Mouse (Mus musculus) embryonic facial prominence, embryonic 14.5 days (tissue): Measurements from ENCODE around the gene Aldh3a2. TPM values are rescaled to one million over a fixed set of nuclear protein-coding genes. Genes with fewer than 3 reads are reported as not detected.
"Not testable (repeated sequence)": the region's sequence is repeated elsewhere in the genome, so short reads cannot be mapped to it uniquely, and the experiment has no call there.

ENCODE experiments used
- ATAC-seq: fragments of 200-750 bp; cut with Nextera tagmentation; 2 replicates; pipeline ENCODE4 v1.8.0; 2017; ENCODE audit warnings: low read depth, moderate number of reproducible peaks, moderate TSS enrichment
- DNase-seq: peaks from one replicate; pipeline ENCODE4 v3.0.0-alpha.2; 2015; ENCODE audit warnings: low spot score
- H3K27ac ChIP-seq: fragments of 300-500 bp; sonication (generic); replicated peaks from 2 replicates; pipeline ENCODE4 v1.5.1; 2014; ENCODE audit warnings: low read depth, mild to moderate bottlenecking, low read length, moderate library complexity
- H3K27me3 ChIP-seq: fragments of 300-500 bp; sonication (generic); replicated peaks from 2 replicates; pipeline ENCODE4 v1.6.1; 2014; ENCODE audit warnings: low read length; ENCODE audit not compliant: control insufficient read depth, insufficient read depth
- H3K36me3 ChIP-seq: fragments of 300-500 bp; sonication (generic); 2 replicates; pipeline ENCODE4 v1.6.1; 2014; ENCODE audit warnings: low read length, mixed read lengths; ENCODE audit not compliant: control insufficient read depth, insufficient read depth
- H3K4me1 ChIP-seq: fragments of 300-500 bp; sonication (generic); 2 replicates; pipeline ENCODE4 v1.6.1; 2014; ENCODE audit warnings: antibody characterized with exemption, low read length; ENCODE audit not compliant: control insufficient read depth, insufficient read depth
- H3K4me2 ChIP-seq: fragments of 300-500 bp; sonication (generic); 2 replicates; pipeline ENCODE4 v1.6.1; 2014; ENCODE audit warnings: low read depth, mild to moderate bottlenecking, low read length, moderate library complexity, mixed read lengths
- H3K4me3 ChIP-seq: fragments of 300-500 bp; sonication (generic); 2 replicates; pipeline ENCODE4 v1.5.1; 2014; ENCODE audit warnings: low read depth, mild to moderate bottlenecking, low read length
- H3K9ac ChIP-seq: fragments of 300-500 bp; sonication (generic); 2 replicates; pipeline ENCODE4 v1.6.1; 2014; ENCODE audit warnings: low read depth, mild to moderate bottlenecking, low read length, moderate library complexity, mixed read lengths
- H3K9me3 ChIP-seq: fragments of 300-500 bp; sonication (generic); 2 replicates; pipeline ENCODE4 v1.6.1; 2016; ENCODE audit warnings: low read length; ENCODE audit not compliant: control insufficient read depth
- WGBS: fragments of 180-500 bp; shearing (Covaris S2); extraction: QIAGEN DNeasy Blood & Tissue Kit; methylation state at CpG from one replicate; pipeline ENCODE4 v1.1.7; 2014; 5-methylcytosine and 5-hydroxymethylcytosine counted together
- polyA plus RNA-seq: library from polyadenylated mRNA; unstranded; fragments of >200 nt; fragmentation: Nextera tagmentation; extraction: Ambion mirVana; gene quantifications from 2 replicates; pipeline ENCODE4 v1.2.1, GENCODE M21; 2014

The Aldh3a2 gene
- 36.4 and 37.4 TPM in 2 replicates for polyA plus RNA-seq

- WGBS: 0% methylated on average over 49 of the region's 58 CpGs
- DNase-seq: peak; percentile 98
- peak; percentile 99 for ATAC-seq
These were observed at the start of gene Aldh3a2 for GRCm38 (mm10) chr11:61266551-61267533. Gene Aldh3a2 (minus strand): TSS chr11:61267464.

GRCm38 (mm10) chr11:61316864-61317263 lies 49.6 kb upstream of the Aldh3a2 start:
- Histone ChIP-seq H3K27ac (no peak overlapping the region), H3K4me3 (no peak overlapping the region), H3K4me2 (no peak overlapping the region), H3K27me3 (no peaks in the 10 kb centered on the region), H3K9me3 (no peaks in the 10 kb centered on the region), H3K4me1 (peaks cover 5% of the 10 kb centered on the region; the same call in 1 of the 2 replicates), H3K36me3 (no peaks in the 10 kb centered on the region), H3K9ac (no peak overlapping the region)
- DNase-seq (no peak), ATAC-seq (no peak)
- WGBS: 70% methylated on average over 2 of the region's 2 CpGs

More at GRCm38 (mm10) chr11:61266551-61267533, at the start of gene Aldh3a2:
- Histone ChIP-seq H3K27me3 (no peaks in the 10 kb centered on the region), H3K27ac (peak within 1 kb of the TSS; percentile 96), H3K4me2 (peak within 1 kb of the TSS; percentile 75), H3K9me3 (no peaks in the 10 kb centered on the region), H3K36me3 (peaks cover 24% of the 10 kb centered on the region), H3K9ac (peak within 1 kb of the TSS; percentile 90), H3K4me3 (peak within 1 kb of the TSS; percentile 74), H3K4me1 (peaks cover 7% of the 10 kb centered on the region; the same call in 1 of the 2 replicates)

DNA sequence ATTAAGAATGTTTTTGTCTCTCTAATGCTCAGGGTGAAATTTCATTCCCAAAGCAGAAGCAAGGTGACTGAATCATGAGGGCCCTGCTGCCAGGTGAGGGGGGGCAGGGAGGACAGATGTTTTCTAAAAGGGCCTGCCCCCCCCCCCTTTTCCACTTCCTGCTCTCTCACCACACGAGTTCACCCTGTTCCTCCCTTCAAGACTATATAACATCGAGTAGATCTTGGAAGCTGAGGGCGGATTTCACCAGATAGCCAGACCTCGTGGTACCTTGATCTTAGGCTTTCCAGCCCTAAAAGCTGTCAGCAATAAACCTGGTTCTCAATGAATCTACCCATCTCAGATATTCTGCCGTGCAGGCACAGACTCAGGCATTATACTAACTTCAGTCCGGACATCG lies 43.1 kb upstream of the Aldh3a2 start:
- Histone ChIP-seq H3K27ac (no peak overlapping the region), H3K27me3 (no peaks in the 10 kb centered on the region), H3K9me3 (0 out of 2 replicates have a peak, but pooled peaks cover 5% of the 10 kb centered on the region), H3K4me2 (no peak overlapping the region), H3K4me3 (no peak overlapping the region), H3K9ac (no peak overlapping the region), H3K36me3 (no peaks in the 10 kb centered on the region), H3K4me1 (no peaks in the 10 kb centered on the region)
- DNase-seq (no peak), ATAC-seq (no peak)
- WGBS: 60% methylated on average over 7 of the region's 7 CpGs

DNA sequence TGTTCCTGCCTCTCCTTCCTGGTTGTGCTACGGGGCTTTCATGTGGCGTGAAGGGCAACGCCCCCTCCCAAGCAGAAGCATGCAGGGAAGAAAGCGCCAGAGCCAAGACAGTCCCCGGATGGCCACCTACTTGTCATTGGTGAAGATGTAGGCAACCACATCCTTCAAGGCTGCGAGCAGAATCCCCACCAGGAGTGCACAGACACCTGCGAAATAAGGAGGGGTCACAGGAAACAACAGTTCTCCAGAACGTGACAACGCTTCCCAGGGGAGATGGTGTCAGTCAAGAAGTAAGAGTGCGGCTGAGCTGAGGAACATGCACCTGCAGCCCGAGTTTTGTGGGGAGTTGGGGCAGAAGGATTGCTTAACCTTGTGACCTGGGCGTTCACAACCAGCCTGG lies 42.6 kb upstream of the Aldh3a2 start:
- H3K36me3 ChIP-seq: no peaks in the 10 kb centered on the region
- 0 out of 2 replicates have a peak, but pooled peaks cover 8% of the 10 kb centered on the region for H3K9me3 ChIP-seq
- no peak; the same call in 1 of the 2 replicates for ATAC-seq
- whole genome bisulfite sequencing: 50% methylated on average over 12 of the region's 12 CpGs
- no peak overlapping the region for H3K27ac ChIP-seq
- H3K4me1 ChIP-seq: no peaks in the 10 kb centered on the region
- H3K4me2 ChIP-seq: no peak overlapping the region
- H3K27me3 ChIP-seq: no peaks in the 10 kb centered on the region
- DNase-seq: peak; percentile 27
- no peak overlapping the region for H3K4me3 ChIP-seq
- H3K9ac ChIP-seq: no peak overlapping the region

GRCm38 (mm10) chr11:61307795-61308194 lies 40.5 kb upstream of the Aldh3a2 start:
- WGBS: 33% methylated on average over 7 of the region's 7 CpGs
- H3K9me3 ChIP-seq: 0 out of 2 replicates have a peak, but pooled peaks cover 8% of the 10 kb centered on the region

DNA sequence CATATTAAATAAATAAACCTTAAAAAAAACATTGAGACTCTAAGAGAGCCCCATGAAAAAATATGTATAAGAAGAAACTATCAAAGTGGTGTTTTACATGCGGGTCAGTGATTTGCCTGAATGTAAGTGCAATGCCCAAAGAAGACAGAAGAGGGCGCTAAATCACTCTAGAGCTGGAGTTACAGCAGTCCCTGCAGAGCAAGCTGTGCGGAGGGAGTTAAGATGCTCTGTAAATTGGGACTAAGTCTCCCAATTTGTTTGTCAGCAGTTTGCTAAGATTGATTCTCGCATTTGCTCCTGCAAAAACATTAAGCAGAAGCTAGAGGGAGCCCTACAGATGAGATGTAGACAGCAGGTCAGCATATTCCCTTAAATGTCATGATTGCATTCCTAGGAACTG lies 38.1 kb upstream of the Aldh3a2 start:
- WGBS: 82% methylated on average over 4 of the region's 4 CpGs
- no peak overlapping the region for H3K4me3 ChIP-seq
- H3K9ac ChIP-seq: no peak overlapping the region
- no peak for ATAC-seq
- H3K36me3 ChIP-seq: no peaks in the 10 kb centered on the region
- no peak overlapping the region for H3K27ac ChIP-seq
- no peaks in the 10 kb centered on the region for H3K27me3 ChIP-seq
- DNase-seq: no peak
- 0 out of 2 replicates have a peak, but pooled peaks cover 8% of the 10 kb centered on the region for H3K9me3 ChIP-seq
- H3K4me2 ChIP-seq: no peak overlapping the region
- 0 out of 2 replicates have a peak, but pooled peaks cover 4% of the 10 kb centered on the region for H3K4me1 ChIP-seq

More at GRCm38 (mm10) chr11:61307795-61308194, 40.5 kb upstream of the Aldh3a2 start:
- H3K36me3 ChIP-seq: no peaks in the 10 kb centered on the region
- no peaks in the 10 kb centered on the region for H3K27me3 ChIP-seq
- no peak overlapping the region for H3K9ac ChIP-seq
- H3K27ac ChIP-seq: no peak overlapping the region
- H3K4me3 ChIP-seq: no peak overlapping the region
- H3K4me1 ChIP-seq: no peaks in the 10 kb centered on the region
- ATAC-seq (no peak), DNase-seq (no peak)
- no peak overlapping the region for H3K4me2 ChIP-seq

GRCm38 (mm10) chr11:61304535-61304934 lies 37.3 kb upstream of the Aldh3a2 start:
- H3K27ac ChIP-seq, DNase-seq, ATAC-seq, H3K27me3 ChIP-seq, H3K4me3 ChIP-seq, H3K36me3 ChIP-seq, H3K9me3 ChIP-seq, H3K4me2 ChIP-seq, H3K4me1 ChIP-seq, H3K9ac ChIP-seq: not testable (repeated sequence)
- WGBS: 91% methylated on average over 6 of the region's 10 CpGs

- Histone ChIP-seq H3K4me2 (peak overlapping the region; percentile 43), H3K4me1 (0 out of 2 replicates have a peak, but pooled peaks cover 4% of the 10 kb centered on the region), H3K9me3 (0 out of 2 replicates have a peak, but pooled peaks cover 8% of the 10 kb centered on the region), H3K36me3 (no peaks in the 10 kb centered on the region), H3K4me3 (no peak overlapping the region), H3K27me3 (no peaks in the 10 kb centered on the region), H3K9ac (0 out of 2 replicates have a peak overlapping the region, but pooled peaks have one; percentile 19), H3K27ac (no peak overlapping the region)
- WGBS: 24% methylated on average over 11 of the region's 16 CpGs
- DNase-seq: peak; percentile 64
- 0 out of 2 replicates have a peak, but pooled peaks have one; percentile 22 for ATAC-seq
These were observed 33.6 kb upstream of the Aldh3a2 start for GRCm38 (mm10) chr11:61300716-61301392.
